Mouse (Mus musculus) splenic B cell, adult 2 months (primary cell): ENCODE results near the gene Adgrg1.
"Not testable (repeated sequence)": the region's sequence is repeated elsewhere in the genome, so short reads cannot be mapped to it uniquely, and the experiment has no call there.

Source experiments
- DNase-seq: peaks from one replicate; pipeline ENCODE4 v3.0.0-alpha.2; 2011; ENCODE audit warnings: low read depth, low spot score
- H3K27me3 ChIP-seq: 2 replicates; pipeline ENCODE4 v1.6.1; 2012; ENCODE audit warnings: mild to moderate bottlenecking, low read length, moderate library complexity, mixed read lengths; ENCODE audit not compliant: control insufficient read depth, poor library complexity, insufficient read depth, severe bottlenecking
- H3K36me3 ChIP-seq: 2 replicates; pipeline ENCODE4 v1.6.1; 2012; ENCODE audit warnings: mild to moderate bottlenecking, low read length, moderate library complexity, mixed read lengths; ENCODE audit not compliant: control insufficient read depth, poor library complexity, insufficient read depth, severe bottlenecking

Adgrg1 gene

GRCm38 (mm10) chr8:95020821-95021220 is 46.3 kb downstream of the Adgrg1 start:
- H3K27me3 ChIP-seq, result no peaks in the 10 kb centered on the region
- peak; percentile 15 for DNase-seq
- no peaks in the 10 kb centered on the region for H3K36me3 ChIP-seq

DNA sequence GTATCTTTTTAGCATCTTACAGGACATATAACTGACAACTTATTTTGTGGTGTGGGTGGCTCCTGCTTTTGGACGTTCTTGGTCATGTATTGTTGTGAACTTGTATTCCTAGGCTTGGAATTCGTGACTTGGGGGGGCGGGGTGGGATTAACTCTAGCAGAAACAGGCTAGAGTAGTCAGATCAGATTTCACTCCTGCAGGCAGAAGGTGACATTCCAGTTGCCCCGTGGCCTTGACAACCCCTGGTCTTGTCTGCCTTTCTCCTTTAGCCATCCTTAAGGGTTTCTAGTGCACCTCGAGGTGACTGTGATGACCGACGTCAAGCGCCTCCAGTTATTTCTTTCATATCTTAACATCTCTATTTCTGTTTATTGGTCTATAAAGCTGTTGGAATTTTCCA is 48.6 kb downstream of the Adgrg1 start:
- Histone ChIP-seq H3K27me3 (no peaks in the 10 kb centered on the region), H3K36me3 (no peaks in the 10 kb centered on the region)
- no peak for DNase-seq

- DNase-seq, result peak; percentile 20
- no peaks in the 10 kb centered on the region for H3K27me3 ChIP-seq
- no peaks in the 10 kb centered on the region for H3K36me3 ChIP-seq
Measured at GRCm38 (mm10) chr8:95024387-95024786, 49.8 kb downstream of the Adgrg1 start.

DNA sequence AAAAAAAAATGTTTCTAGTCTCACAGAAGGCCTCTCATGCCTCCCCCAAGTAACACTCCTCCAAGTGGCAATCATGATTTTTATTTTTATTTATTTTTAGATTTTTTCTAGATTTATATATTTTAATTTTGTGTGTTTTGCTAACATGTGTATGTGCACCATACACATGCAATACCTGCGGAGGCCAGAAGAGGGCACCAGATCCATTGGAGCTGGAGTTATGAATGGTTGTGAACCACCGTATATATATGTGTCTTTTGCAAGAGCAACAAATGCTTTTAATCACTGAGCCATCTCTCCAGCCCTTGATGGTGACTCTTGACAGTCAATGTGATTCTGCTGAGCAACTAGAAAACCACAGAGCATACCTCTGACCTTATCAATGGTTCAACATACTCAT is 50.9 kb downstream of the Adgrg1 start:
- Histone ChIP-seq H3K27me3 (no peaks in the 10 kb centered on the region), H3K36me3 (no peaks in the 10 kb centered on the region)
- peak; percentile 45 for DNase-seq

DNA sequence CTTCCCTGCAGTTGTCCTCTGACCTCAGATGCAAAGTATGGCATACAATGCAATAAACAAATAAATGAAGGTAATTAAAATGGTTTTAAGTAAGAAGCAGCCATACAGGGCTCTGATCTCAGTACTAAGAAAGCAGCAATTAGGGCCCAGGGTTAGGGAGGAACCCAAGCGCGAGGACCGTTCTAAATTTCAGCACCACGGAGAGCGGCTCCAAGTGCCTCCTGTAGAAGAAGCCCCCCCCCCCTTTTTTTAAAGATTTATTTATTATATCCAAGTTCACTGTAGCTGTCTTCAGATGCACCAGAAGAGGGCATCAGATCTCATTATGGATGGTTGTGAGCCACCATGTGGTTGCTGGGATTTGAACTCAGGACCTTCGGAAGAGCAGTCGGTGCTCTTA is 53.8 kb downstream of the Adgrg1 start:
- not testable (repeated sequence) for H3K27me3 ChIP-seq, H3K36me3 ChIP-seq
- peak; percentile 21 for DNase-seq

- Histone ChIP-seq H3K36me3 (no peaks in the 10 kb centered on the region), H3K27me3 (no peaks in the 10 kb centered on the region)
- DNase-seq, result peak; percentile 22
Measured at GRCm38 (mm10) chr8:95037106-95037925, 62.8 kb downstream of the Adgrg1 start.

GRCm38 (mm10) chr8:95041883-95042784 is 67.6 kb downstream of the Adgrg1 start:
- no peaks in the 10 kb centered on the region for H3K36me3 ChIP-seq
- H3K27me3 ChIP-seq, result no peaks in the 10 kb centered on the region
- DNase-seq, result no peak

DNA sequence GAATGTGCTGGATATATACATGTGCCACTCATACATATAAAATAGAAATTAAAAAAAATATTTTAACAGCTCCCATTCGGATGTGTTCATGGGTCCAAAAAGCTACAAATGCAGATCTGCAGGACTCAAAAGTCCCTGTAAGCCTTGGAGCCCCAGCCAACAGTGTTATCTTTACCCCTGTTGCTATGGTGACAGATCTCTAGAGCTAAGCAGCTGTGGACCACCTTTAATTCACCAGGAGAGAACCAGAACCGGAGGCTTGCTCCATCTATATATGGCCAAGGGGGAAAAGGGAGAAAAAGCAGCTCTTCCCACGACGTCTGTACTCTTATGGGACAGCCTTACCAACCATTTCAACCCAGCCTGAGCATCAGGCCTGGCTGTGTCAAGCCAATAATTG is 70.3 kb downstream of the Adgrg1 start:
- Histone ChIP-seq H3K36me3 (no peaks in the 10 kb centered on the region), H3K27me3 (no peaks in the 10 kb centered on the region)
- DNase-seq, result no peak

GRCm38 (mm10) chr8:95046982-95047381 is 72.4 kb downstream of the Adgrg1 start:
- DNase-seq, result no peak
- Histone ChIP-seq H3K27me3 (no peaks in the 10 kb centered on the region; the same call in 1 of the 2 replicates), H3K36me3 (no peaks in the 10 kb centered on the region)

GRCm38 (mm10) chr8:95047884-95048680 is 73.5 kb downstream of the Adgrg1 start:
- Histone ChIP-seq H3K27me3 (no peaks in the 10 kb centered on the region; the same call in 1 of the 2 replicates), H3K36me3 (no peaks in the 10 kb centered on the region)
- no peak for DNase-seq

DNA sequence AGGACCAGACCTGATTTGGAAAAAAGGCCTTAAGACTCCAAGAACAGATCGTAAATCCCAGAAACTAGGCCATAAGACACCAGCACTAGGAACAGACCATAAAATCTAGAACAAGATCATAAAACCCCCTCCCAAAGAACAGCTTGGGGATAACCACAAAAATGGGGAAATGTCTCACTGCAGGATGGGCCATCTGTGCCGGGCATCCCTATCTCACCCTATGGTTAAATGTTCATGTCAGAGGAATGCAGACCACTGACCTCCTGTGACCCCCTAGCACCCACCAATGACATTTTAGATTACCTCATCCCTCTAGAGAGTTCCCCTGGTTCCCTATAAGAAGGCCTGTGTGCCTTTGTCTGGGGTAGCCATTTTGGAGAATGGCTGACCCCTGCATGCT is 75.1 kb downstream of the Adgrg1 start:
- Histone ChIP-seq H3K36me3 (no peaks in the 10 kb centered on the region), H3K27me3 (no peaks in the 10 kb centered on the region; the same call in 1 of the 2 replicates)
- no peak for DNase-seq

- DNase-seq, result no peak
Measured at GRCm38 (mm10) chr8:95054438-95054837, 79.9 kb downstream of the Adgrg1 start.

DNA sequence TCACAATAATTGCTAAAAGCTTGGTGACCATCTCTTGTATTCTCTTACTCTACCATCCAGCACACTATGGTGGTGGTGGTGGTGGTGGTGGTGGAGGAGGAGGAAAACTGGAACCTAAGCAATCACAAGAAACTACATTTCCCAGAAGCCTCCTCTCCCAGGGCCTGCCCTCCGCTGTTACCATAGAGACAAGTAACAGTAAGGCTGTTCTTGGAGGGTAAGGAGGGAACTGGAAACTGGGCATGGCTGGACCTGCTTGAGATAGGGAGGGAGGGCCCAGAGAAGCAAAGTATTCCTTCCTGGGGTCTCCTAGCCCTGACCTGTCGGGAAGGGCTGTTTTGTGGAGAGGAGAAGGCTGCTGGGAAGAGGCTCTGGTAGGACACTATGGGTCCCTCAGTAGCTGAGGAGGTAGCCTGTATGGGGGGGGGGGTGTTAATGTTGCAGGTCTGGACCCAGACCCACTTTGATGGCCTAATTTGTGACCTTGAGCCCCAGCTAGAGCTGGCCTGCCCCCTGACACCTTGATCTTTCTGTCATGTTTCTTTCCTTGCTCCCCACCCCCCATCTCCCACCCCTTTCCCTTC is 80.5 kb downstream of the Adgrg1 start, which contains the start of gene Drc7:
Drc7 (plus strand) TSS at position 177 of the 584 bp plus-strand sequence.
- no peaks in the 10 kb centered on the region; the same call in 1 of the 2 replicates for H3K27me3 ChIP-seq
- no peaks in the 10 kb centered on the region for H3K36me3 ChIP-seq
- no peak for DNase-seq

More at GRCm38 (mm10) chr8:95054438-95054837, 79.9 kb downstream of the Adgrg1 start:
- Histone ChIP-seq H3K36me3 (no peaks in the 10 kb centered on the region), H3K27me3 (no peaks in the 10 kb centered on the region; the same call in 1 of the 2 replicates)

- H3K36me3 ChIP-seq, result no peaks in the 10 kb centered on the region
- no peak for DNase-seq
- H3K27me3 ChIP-seq, result no peaks in the 10 kb centered on the region
Measured at GRCm38 (mm10) chr8:95056414-95056813, 81.9 kb downstream of the Adgrg1 start.
